Mouse (Mus musculus): ENCODE results near the gene Itfg2. TPM values are rescaled to one million over a fixed set of nuclear protein-coding genes. Genes with fewer than 3 reads are reported as not detected.

The Itfg2 gene
- total and polyA plus RNA-seq, 3 experiments, result 16.6 to 44.8 TPM; not detected in 1

DNA sequence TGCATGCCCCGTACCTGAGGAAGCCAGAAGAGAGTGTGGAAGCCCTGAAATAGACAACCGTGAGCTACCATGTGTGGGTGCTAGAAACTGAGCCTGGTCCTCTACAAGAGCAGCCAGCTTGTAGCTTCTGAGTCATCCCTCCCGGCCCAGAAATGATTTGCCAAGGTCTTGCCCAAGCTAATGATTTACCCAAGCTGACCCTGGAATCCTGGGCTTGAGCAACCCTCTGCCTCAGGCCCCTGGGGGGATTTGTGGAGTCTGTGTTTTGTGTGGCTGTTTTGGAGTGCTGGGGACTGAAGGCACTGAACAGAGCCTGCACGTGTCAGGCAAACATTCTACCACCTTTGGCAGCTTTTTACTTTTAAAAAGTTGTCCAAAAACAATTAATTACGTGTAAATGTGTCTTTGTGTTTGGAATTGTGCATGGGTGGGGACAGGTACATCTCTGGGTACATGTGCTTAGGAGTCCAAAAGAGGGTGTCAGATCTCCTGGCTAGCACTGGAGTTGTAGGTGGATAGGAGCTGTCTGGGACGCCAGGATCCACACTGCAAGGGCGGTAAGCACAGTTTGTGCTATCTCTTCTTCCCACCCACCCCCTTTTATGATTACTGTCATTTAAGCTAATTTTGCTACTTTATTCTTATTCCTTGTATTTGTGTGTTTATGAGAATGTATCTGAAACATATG, 27.0 kb downstream of the Itfg2 start:
- H3K79me2 ChIP-seq (ENCODE audit: control insufficient read depth, insufficient read depth, low read length, poor library complexity), result no peaks in the 10 kb centered on the region
- no peaks in the 10 kb centered on the region; a peak in 1 of 4 replicates for H3K27me3 ChIP-seq (ENCODE audit: control insufficient read depth in 1 of 2, insufficient read depth in 2 of 2, low read length in 2 of 2)
- H3K4me1 ChIP-seq (ENCODE audit: control insufficient read depth in 1 of 2, insufficient read depth in 2 of 2, low read length in 2 of 2), result no peaks in the 10 kb centered on the region
- no peaks in the 10 kb centered on the region for H3K9me3 ChIP-seq (replicated peaks; ENCODE audit: insufficient read depth, low read length)
- H3K27ac ChIP-seq (ENCODE audit: control insufficient read depth, low read depth, low read length), result no peak overlapping the region
- H3K4me3 ChIP-seq (ENCODE audit: control insufficient read depth in 1 of 2, insufficient read depth in 1 of 2, low read depth in 2 of 2, low read length in 2 of 2), result no peak overlapping the region
- H3K9ac ChIP-seq (ENCODE audit: control insufficient read depth, low read depth, low read length, poor library complexity, severe bottlenecking), result no peak overlapping the region
- TF ChIP-seq USF1 (IDR thresholded peaks at IDR 0.05; ENCODE audit: low read depth, low read length), result no peak
- no peak for TF ChIP-seq TAL1 (IDR thresholded peaks at IDR 0.05; ENCODE audit: low read length)
- no peak for TF ChIP-seq ZC3H11A (IDR thresholded peaks at IDR 0.05; ENCODE audit: low read depth, low read length)
- TF ChIP-seq MAX (IDR thresholded peaks at IDR 0.05; ENCODE audit: low read length), result no peak
- no peak for TF ChIP-seq GATA1 (IDR thresholded peaks at IDR 0.05; ENCODE audit: low read depth, low read length)
- no peak for TF ChIP-seq CTCF (IDR thresholded peaks at IDR 0.05 in 2 of 3, conservative IDR thresholded peaks at IDR 0.05 in 1 of 3; ENCODE audit: control insufficient read depth in 1 of 3, insufficient read depth in 1 of 3, low read depth in 2 of 3, low read length in 3 of 3, poor library complexity in 1 of 3, severe bottlenecking in 1 of 3)
- TF ChIP-seq TBP (IDR thresholded peaks at IDR 0.05; ENCODE audit: low read depth, low read length), result no peak
- no peak for TF ChIP-seq KAT2A (conservative IDR thresholded peaks at IDR 0.05; ENCODE audit: low read depth, low read length)
- TF ChIP-seq E2F4 (IDR thresholded peaks at IDR 0.05; ENCODE audit: borderline replicate concordance, low read depth, low read length), result no peak
- H3K36me3 ChIP-seq (ENCODE audit: control insufficient read depth in 1 of 2, insufficient read depth in 2 of 2, low read length in 2 of 2), result no peaks in the 10 kb centered on the region
- DNase-seq (ENCODE audit: low read depth, low spot score), result no peak

DNA sequence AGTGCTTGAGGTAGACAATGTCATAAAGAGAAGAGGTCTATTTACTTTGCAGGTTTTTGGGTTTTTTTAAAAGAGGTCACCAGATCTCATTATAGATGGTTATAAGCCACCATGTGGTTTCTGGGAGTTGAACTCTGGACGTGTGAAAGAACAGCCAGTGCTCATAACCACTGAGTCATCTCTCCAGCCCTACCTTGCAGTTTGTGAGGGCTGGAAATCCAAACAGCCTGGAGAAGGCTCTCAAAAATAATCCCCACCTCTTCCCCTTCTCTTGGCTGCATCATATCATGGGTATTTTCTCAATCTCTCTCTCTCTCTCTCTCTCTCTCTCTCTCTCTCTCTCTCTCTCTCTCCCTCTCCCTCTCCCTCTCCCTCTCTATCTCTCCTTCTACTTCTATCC, 34.0 kb downstream of the Itfg2 start:
- TF ChIP-seq SMC3 (IDR thresholded peaks at IDR 0.05; ENCODE audit: low read depth, low read length), result no peak
- no peak for TF ChIP-seq GATA1 (IDR thresholded peaks at IDR 0.05; ENCODE audit: low read depth, low read length)
- TF ChIP-seq GABPA (IDR thresholded peaks at IDR 0.05; ENCODE audit: low read depth, low read length), result no peak
- no peak for TF ChIP-seq RAD21 (IDR thresholded peaks at IDR 0.05; ENCODE audit: low read depth, low read length)
- TF ChIP-seq ELF1 (IDR thresholded peaks at IDR 0.05; ENCODE audit: low read depth, low read length), result no peak
- no peak for TF ChIP-seq NRF1 (IDR thresholded peaks at IDR 0.05; ENCODE audit: insufficient read depth, low read depth, low read length, poor library complexity, severe bottlenecking)
- no peak for TF ChIP-seq ETS1 (IDR thresholded peaks at IDR 0.05; ENCODE audit: low read depth, low read length)
- no peak for TF ChIP-seq CHD2 (IDR thresholded peaks at IDR 0.05; ENCODE audit: low read length)
- no peak for TF ChIP-seq USF2 (IDR thresholded peaks at IDR 0.05; ENCODE audit: borderline replicate concordance in 1 of 2, insufficient read depth in 1 of 2, low read depth in 1 of 2, low read length in 2 of 2)
- Histone ChIP-seq H3K79me2 (ENCODE audit: control insufficient read depth, insufficient read depth, low read length, poor library complexity) (no peaks in the 10 kb centered on the region), H3K27ac (ENCODE audit: control insufficient read depth, low read depth, low read length) (no peak overlapping the region), H3K9me3 (replicated peaks; ENCODE audit: insufficient read depth, low read length) (no peaks in the 10 kb centered on the region), H3K4me3 (ENCODE audit: control insufficient read depth in 1 of 2, insufficient read depth in 1 of 2, low read depth in 2 of 2, low read length in 2 of 2) (no peak overlapping the region), H3K27me3 (ENCODE audit: control insufficient read depth in 1 of 2, insufficient read depth in 2 of 2, low read length in 2 of 2) (no peaks in the 10 kb centered on the region), H3K9ac (ENCODE audit: control insufficient read depth, low read depth, low read length, poor library complexity, severe bottlenecking) (no peak overlapping the region), H3K4me1 (ENCODE audit: control insufficient read depth in 1 of 2, insufficient read depth in 2 of 2, low read length in 2 of 2) (no peaks in the 10 kb centered on the region), H3K36me3 (ENCODE audit: control insufficient read depth in 1 of 2, insufficient read depth in 2 of 2, low read length in 2 of 2) (no peaks in the 10 kb centered on the region)
- DNase-seq (ENCODE audit: low read depth, low spot score), result no peak

Measured in MEL (cell line).